Mouse (Mus musculus): Measurements from ENCODE around the gene Tmprss11d. TPM values are rescaled to one million over a fixed set of nuclear protein-coding genes. Genes with fewer than 3 reads are reported as not detected.

Tmprss11d gene
- polyA plus RNA-seq, 1 experiment from 2014 or later, result not detected

- Histone ChIP-seq H3K27me3 (no peaks in the 10 kb centered on the region), H3K27ac (no peak within 1 kb of the TSS), H3K4me3 (no peak within 1 kb of the TSS), H3K36me3 (ENCODE audit: poor library complexity, severe bottlenecking) (no peaks in the 10 kb centered on the region), H3K9me3 (replicated peaks) (no peaks in the 10 kb centered on the region), H3K9ac (no peak within 1 kb of the TSS), H3K4me2 (no peak within 1 kb of the TSS), H3K4me1 (no peaks in the 10 kb centered on the region)
- WGBS, result 84% methylated on average over 4 of the region's 4 CpGs
- ATAC-seq, result no peak
Observed at GRCm38 (mm10) chr5:86289208-86289607, 84.0 kb downstream of the Tmprss11d start, which contains the start of gene Tmprss11c. TSS of gene Tmprss11c (minus strand) at chr5:86289308.

Other genes with a start within 250 kb of the Tmprss11d start
- gene Uba6, start 200.6 kb downstream of the Tmprss11d start, polyA plus RNA-seq (2015; fragmentation: Nextera tagmentation; extraction: Ambion mirVana), result 12.8 and 14.1 TPM in 2 replicates
- gene Gnrhr, start 175.5 kb downstream of the Tmprss11d start, polyA plus RNA-seq (2015; fragmentation: Nextera tagmentation; extraction: Ambion mirVana), result not detected in 2 replicates
- not detected in 2 replicates for gene Tmprss11c, start 84.1 kb downstream of the Tmprss11d start, polyA plus RNA-seq (2015; fragmentation: Nextera tagmentation; extraction: Ambion mirVana)
- not detected in 2 replicates for gene Tmprss11a, start 95.6 kb upstream of the Tmprss11d start, polyA plus RNA-seq (2015; fragmentation: Nextera tagmentation; extraction: Ambion mirVana)
- not detected in 2 replicates for gene Tmprss11g, start 145.2 kb upstream of the Tmprss11d start, polyA plus RNA-seq (2015; fragmentation: Nextera tagmentation; extraction: Ambion mirVana)